Mouse (Mus musculus) A20 (cell line): ENCODE results near the gene Gm12800.
"Not testable (repeated sequence)": the region's sequence is repeated elsewhere in the genome, so short reads cannot be mapped to it uniquely, and the experiment has no call there.

ENCODE experiments used
- DNase-seq: peaks from one replicate; pipeline ENCODE4 v3.0.0-alpha.2; 2011; ENCODE audit warnings: low read depth, low spot score

The Gm12800 gene

GRCm38 (mm10) chr4:101908821-101909220 lies at the start of gene Gm12800:
Gene Gm12800 (plus strand): TSS chr4:101909121.
- DNase-seq, result not testable (repeated sequence)

DNA sequence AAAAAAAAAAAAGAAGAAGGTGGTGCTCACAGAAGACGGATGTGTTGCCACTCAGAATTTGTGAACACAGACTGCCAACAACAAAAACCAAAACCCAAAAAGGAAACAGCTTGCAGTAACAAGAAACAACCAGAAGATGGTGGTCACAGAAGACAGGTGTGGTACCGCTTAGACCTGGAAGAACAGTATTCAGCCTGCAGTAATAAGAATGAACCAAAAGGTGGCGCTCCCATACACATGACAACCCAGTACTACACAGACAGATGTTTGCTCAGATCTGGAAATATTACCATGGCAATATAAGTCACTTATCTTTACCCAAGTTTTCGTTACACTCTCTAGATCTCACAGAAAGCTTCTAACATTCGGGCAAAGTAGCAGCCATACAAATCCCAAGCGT lies 48.0 kb upstream of the Gm12800 start:
- DNase-seq, result peak; percentile 1

- no peak for DNase-seq
These were observed 46.6 kb upstream of the Gm12800 start for GRCm38 (mm10) chr4:101862289-101862688.

DNA sequence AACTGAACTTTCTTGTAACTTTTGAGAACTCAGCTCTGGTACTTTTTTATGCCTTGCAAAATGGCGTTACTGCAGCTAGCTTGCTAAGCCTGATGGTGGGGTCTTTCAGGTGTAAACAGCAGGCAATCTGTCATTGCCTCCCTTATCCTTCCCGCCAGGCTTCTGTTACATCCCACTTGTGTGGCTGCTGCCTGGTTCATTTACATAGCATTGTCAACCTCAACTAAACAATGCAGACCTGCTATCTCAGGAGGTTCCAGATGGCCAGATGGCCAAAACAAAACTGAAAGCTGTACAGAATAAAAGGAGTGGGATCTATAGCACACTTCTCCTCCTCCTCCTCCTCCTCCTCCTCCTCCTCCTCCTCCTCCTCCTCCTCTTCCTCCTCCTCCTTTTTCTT lies 36.9 kb upstream of the Gm12800 start:
- DNase-seq, result not testable (repeated sequence)

DNA sequence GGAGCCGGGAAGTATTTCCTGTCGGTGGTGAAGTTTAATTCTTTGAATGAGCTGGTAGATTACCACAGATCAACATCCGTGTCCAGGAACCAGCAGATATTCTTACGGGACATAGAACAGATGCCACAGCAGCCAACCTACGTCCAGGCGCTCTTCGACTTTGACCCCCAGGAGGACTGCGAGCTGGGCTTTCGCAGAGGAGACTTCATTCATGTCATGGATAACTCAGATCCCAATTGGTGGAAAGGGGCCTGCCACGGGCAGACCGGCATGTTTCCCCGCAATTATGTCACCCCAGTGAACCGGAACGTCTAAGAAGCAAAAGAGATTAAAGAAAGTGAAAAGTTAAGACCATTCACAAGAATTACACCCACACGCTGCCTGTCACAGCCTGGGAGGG lies 33.2 kb upstream of the Gm12800 start:
- DNase-seq, result not testable (repeated sequence)

DNA sequence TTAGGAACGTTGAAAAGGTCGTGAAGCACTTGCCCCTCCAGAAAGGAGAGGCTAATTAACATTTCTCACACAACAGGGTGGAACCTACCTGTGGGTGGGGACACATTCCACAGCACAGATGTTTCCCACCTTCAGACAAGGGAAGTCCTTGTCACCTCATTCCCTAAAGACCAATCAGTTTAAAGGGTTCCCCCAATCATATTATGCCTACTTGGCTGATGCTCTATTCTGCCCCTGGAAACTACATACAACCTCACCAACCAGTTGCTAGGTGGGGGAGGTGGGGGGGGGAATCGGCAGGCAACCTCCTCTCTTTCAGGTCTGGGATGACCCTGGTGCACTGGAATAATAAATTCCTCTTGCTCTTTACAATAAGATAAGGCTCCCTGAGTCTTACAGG lies 25.3 kb upstream of the Gm12800 start:
- DNase-seq, result no peak

- no peak for DNase-seq
These were observed 19.5 kb upstream of the Gm12800 start for GRCm38 (mm10) chr4:101889377-101889776.

- DNase-seq, result no peak
These were observed 15.1 kb upstream of the Gm12800 start, which contains the start of gene C130073F10Rik for GRCm38 (mm10) chr4:101893656-101894420. Gene C130073F10Rik (minus strand): TSS chr4:101893789.

DNA sequence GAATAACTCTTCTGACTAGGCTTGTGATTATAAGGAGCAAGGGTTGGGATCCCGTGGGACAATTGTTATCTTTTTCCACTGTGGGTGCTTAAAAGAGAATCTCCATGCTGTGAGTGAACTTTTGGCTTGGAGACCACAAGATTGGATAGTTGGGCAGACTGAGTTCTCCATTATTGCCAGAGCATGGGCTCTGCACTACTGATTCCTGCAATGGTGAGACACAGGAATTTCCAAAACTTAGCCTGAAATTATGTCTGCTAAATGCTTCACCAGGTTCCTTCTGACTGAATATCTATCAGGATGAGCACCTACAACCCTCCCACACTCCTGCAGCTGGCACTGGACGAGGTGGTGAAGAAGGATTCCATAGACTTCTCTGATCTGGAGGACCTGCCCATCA lies 31.2 kb downstream of the Gm12800 start, which contains the start of gene Gm12794:
Gene Gm12794, plus strand, starts transcription at position 301 of the 400 bp plus-strand sequence.
- not testable (repeated sequence) for DNase-seq
